23 mouse cellular contexts compared by ENCODE assay signal in genomic region chr4:95839860-95840259, GRCm38 (mm10).
DNase-seq lines count a peak whose midpoint lies in the region; ATAC-seq and TF ChIP-seq lines count a peak whose summit lies in the region.
"Had no signal": no experiment of that assay in that cellular context is flagged by ENCODE, and none has a peak within 500 bp of the region (broad histone marks: within the 10 kb centered on the region; RNA-seq: fewer than 3 reads in every experiment).

No protein-coding gene starts in this region.

- DNase-seq in forebrain, embryonic 14.5 days (ENCODE audit: low spot score) = peak; percentile 17
- DNase-seq in kidney, postnatal 25 days = no peak
- peak; percentile 78 for DNase-seq in kidney, postnatal 0 days (ENCODE audit: low spot score)
- DNase-seq in kidney, postnatal 4 days = no peak
- DNase-seq in gastrocnemius, adult 8-10 months (ENCODE audit: low spot score in 2 of 2) = no peak
- DNase-seq: adrenal gland, postnatal 10 days; adrenal gland, postnatal 36 days; B cell, adult 2 months; cerebellum, adult 11 months; cerebellum, adult 2 months; cerebellum, adult 9-11 months; cerebellum, postnatal 25 days; gastrocnemius, postnatal 14 days had no signal

- H3K4me2 ChIP-seq in forebrain, embryonic 14.5 days (ENCODE audit: low read length) = no peak overlapping the region
- H3K4me2 ChIP-seq in forebrain, embryonic 13.5 days = no peak overlapping the region
- no peak overlapping the region for H3K4me2 ChIP-seq in kidney, embryonic 14.5 days (replicated peaks; ENCODE audit: low read depth, low read length)
- H3K4me2 ChIP-seq in kidney, postnatal 0 days (ENCODE audit: low read length) = no peak overlapping the region
- H3K4me2 ChIP-seq: embryonic facial prominence, embryonic 12.5 days; embryonic facial prominence, embryonic 15.5 days; heart, embryonic 11.5 days; hindbrain, embryonic 12.5 days; hindbrain, embryonic 15.5 days had no signal

- ATAC-seq in forebrain, embryonic 14.5 days = 0 out of 2 replicates have a peak, but pooled peaks have one; percentile 44
- ATAC-seq in forebrain, embryonic 13.5 days = no peak
- ATAC-seq in kidney, embryonic 14.5 days (ENCODE audit: low FRiP score, low TSS enrichment) = peak; percentile 64; the same call in 1 of the 2 replicates
- no peak for ATAC-seq in kidney, postnatal 0 days (replicated peaks; ENCODE audit: low FRiP score, low read depth)
- ATAC-seq: Patski had no signal

- no peaks in the 10 kb centered on the region for H3K9me3 ChIP-seq in forebrain, embryonic 14.5 days (replicated peaks; ENCODE audit: control insufficient read depth, low read length)
- H3K9me3 ChIP-seq in forebrain, embryonic 13.5 days (replicated peaks) = no peaks in the 10 kb centered on the region
- no peaks in the 10 kb centered on the region for H3K9me3 ChIP-seq in kidney, embryonic 14.5 days (ENCODE audit: control insufficient read depth, low read length)
- no peaks in the 10 kb centered on the region for H3K9me3 ChIP-seq in kidney, postnatal 0 days (replicated peaks; ENCODE audit: low read length)
- H3K9me3 ChIP-seq: embryonic facial prominence, embryonic 12.5 days; embryonic facial prominence, embryonic 15.5 days; G1E; hindbrain, embryonic 12.5 days; hindbrain, embryonic 15.5 days had no signal

- no peak overlapping the region for H3K4me3 ChIP-seq in forebrain, embryonic 14.5 days (ENCODE audit: low read depth, low read length)
- H3K4me3 ChIP-seq in forebrain, embryonic 13.5 days = no peak overlapping the region
- H3K4me3 ChIP-seq in kidney, embryonic 14.5 days (ENCODE audit: low read length) = no peak overlapping the region
- H3K4me3 ChIP-seq in kidney, postnatal 0 days (replicated peaks; ENCODE audit: low read depth, low read length) = no peak overlapping the region
- H3K4me3 ChIP-seq: embryonic facial prominence, embryonic 12.5 days; embryonic facial prominence, embryonic 15.5 days; hindbrain, embryonic 12.5 days; hindbrain, embryonic 15.5 days had no signal

- H3K36me3 ChIP-seq in forebrain, embryonic 14.5 days (ENCODE audit: control insufficient read depth, insufficient read depth, low read length) = no peaks in the 10 kb centered on the region
- no peaks in the 10 kb centered on the region for H3K36me3 ChIP-seq in forebrain, embryonic 13.5 days (ENCODE audit: poor library complexity, severe bottlenecking)
- no peaks in the 10 kb centered on the region for H3K36me3 ChIP-seq in kidney, embryonic 14.5 days (ENCODE audit: control insufficient read depth, insufficient read depth, low read length)
- H3K36me3 ChIP-seq in kidney, postnatal 0 days (ENCODE audit: insufficient read depth, low read length) = no peaks in the 10 kb centered on the region
- H3K36me3 ChIP-seq: embryonic facial prominence, embryonic 12.5 days; embryonic facial prominence, embryonic 15.5 days; G1E; hindbrain, embryonic 12.5 days; hindbrain, embryonic 15.5 days had no signal

- 33% methylated on average over 1 of the region's 1 CpGs for WGBS in forebrain, embryonic 14.5 days
- 44% methylated on average over 1 of the region's 1 CpGs for WGBS in forebrain, embryonic 13.5 days
- WGBS in kidney, embryonic 14.5 days = 46% methylated on average over 1 of the region's 1 CpGs
- 32% methylated on average over 1 of the region's 1 CpGs for WGBS in kidney, postnatal 0 days

- H3K9ac ChIP-seq in forebrain, embryonic 14.5 days (ENCODE audit: low read length) = no peak overlapping the region
- no peak overlapping the region for H3K9ac ChIP-seq in forebrain, embryonic 13.5 days
- H3K9ac ChIP-seq in kidney, embryonic 14.5 days (ENCODE audit: low read depth, low read length) = no peak overlapping the region
- H3K9ac ChIP-seq in kidney, postnatal 0 days (ENCODE audit: low read depth, low read length) = no peak overlapping the region
- H3K9ac ChIP-seq: embryonic facial prominence, embryonic 12.5 days; embryonic facial prominence, embryonic 15.5 days; hindbrain, embryonic 12.5 days; hindbrain, embryonic 15.5 days had no signal

- no peaks in the 10 kb centered on the region for H3K4me1 ChIP-seq in forebrain, embryonic 14.5 days (ENCODE audit: control insufficient read depth, insufficient read depth, low read length)
- H3K4me1 ChIP-seq in forebrain, embryonic 13.5 days = peaks cover 6% of the 10 kb centered on the region; the same call in 1 of the 2 replicates
- H3K4me1 ChIP-seq in kidney, embryonic 14.5 days (ENCODE audit: control insufficient read depth, insufficient read depth, low read length) = no peaks in the 10 kb centered on the region
- H3K4me1 ChIP-seq in kidney, postnatal 0 days (replicated peaks; ENCODE audit: insufficient read depth, low read length) = no peaks in the 10 kb centered on the region
- H3K4me1 ChIP-seq: embryonic facial prominence, embryonic 12.5 days; embryonic facial prominence, embryonic 15.5 days; hindbrain, embryonic 12.5 days; hindbrain, embryonic 15.5 days had no signal

- H3K27me3 ChIP-seq in forebrain, embryonic 14.5 days (replicated peaks; ENCODE audit: control insufficient read depth, insufficient read depth, low read length) = no peaks in the 10 kb centered on the region
- no peaks in the 10 kb centered on the region for H3K27me3 ChIP-seq in forebrain, embryonic 13.5 days
- no peaks in the 10 kb centered on the region for H3K27me3 ChIP-seq in kidney, embryonic 14.5 days (ENCODE audit: control insufficient read depth, insufficient read depth, low read length)
- no peaks in the 10 kb centered on the region for H3K27me3 ChIP-seq in kidney, postnatal 0 days (ENCODE audit: insufficient read depth, low read length)
- H3K27me3 ChIP-seq: CH12.LX; embryonic facial prominence, embryonic 12.5 days; embryonic facial prominence, embryonic 15.5 days; hindbrain, embryonic 12.5 days; hindbrain, embryonic 15.5 days; Patski had no signal

- TF ChIP-seq CTCF in kidney, postnatal 0 days (IDR thresholded peaks at IDR 0.05; ENCODE audit: low read depth) = no peak

- no peak overlapping the region for H3K27ac ChIP-seq in forebrain, embryonic 14.5 days (ENCODE audit: low read depth, low read length)
- no peak overlapping the region for H3K27ac ChIP-seq in forebrain, embryonic 13.5 days
- H3K27ac ChIP-seq in kidney, embryonic 14.5 days (ENCODE audit: low read depth, low read length) = 0 out of 2 replicates have a peak overlapping the region, but pooled peaks have one; percentile 42
- H3K27ac ChIP-seq in kidney, postnatal 0 days = no peak overlapping the region
- H3K27ac ChIP-seq: embryonic facial prominence, embryonic 12.5 days; embryonic facial prominence, embryonic 15.5 days; hindbrain, embryonic 12.5 days; hindbrain, embryonic 15.5 days had no signal

Comparison
In these comparisons a context has a peak if more than half of its experiments do, and no peak if none do; other contexts are left out.
1. ATAC-seq: peak in forebrain, embryonic 14.5 days (single experiment) and kidney, embryonic 14.5 days (single experiment); none in forebrain, embryonic 13.5 days (single experiment) and kidney, postnatal 0 days (single experiment).
2. DNase-seq: peak in forebrain, embryonic 14.5 days (single experiment) and kidney, postnatal 0 days (single experiment); none in kidney, postnatal 25 days (0 of 2), kidney, postnatal 4 days (0 of 2) and gastrocnemius, adult 8-10 months (0 of 2).